ENCODE assay signal across 19 mouse cellular contexts in genomic region chr16:52194866-52195265, GRCm38 (mm10).
"Had no signal": no experiment of that assay in that cellular context is flagged by ENCODE, and none has a peak within 500 bp of the region (broad histone marks: within the 10 kb centered on the region; RNA-seq: fewer than 3 reads in every experiment).

No protein-coding gene starts in this region.

- H3K27ac ChIP-seq: midbrain, embryonic 10.5 days; midbrain, embryonic 12.5 days; neural tube, embryonic 13.5 days; neural tube, embryonic 15.5 days; stomach, embryonic 15.5 days; stomach, postnatal 0 days had no signal

- H3K4me3 ChIP-seq: midbrain, embryonic 10.5 days; midbrain, embryonic 12.5 days; myocyte; neural tube, embryonic 13.5 days; neural tube, embryonic 15.5 days; stomach, embryonic 15.5 days had no signal

- H3K9me3 ChIP-seq: midbrain, embryonic 10.5 days; midbrain, embryonic 12.5 days; neural tube, embryonic 13.5 days; neural tube, embryonic 15.5 days; stomach, embryonic 15.5 days had no signal

- H3K27me3 ChIP-seq: midbrain, embryonic 12.5 days; neural tube, embryonic 13.5 days; neural tube, embryonic 15.5 days; stomach, embryonic 15.5 days had no signal

- H3K4me2 ChIP-seq: lung, embryonic 14.5 days; midbrain, embryonic 12.5 days; neural tube, embryonic 13.5 days; neural tube, embryonic 15.5 days; stomach, embryonic 15.5 days had no signal

- H3K4me1 ChIP-seq: midbrain, embryonic 10.5 days; midbrain, embryonic 12.5 days; neural tube, embryonic 13.5 days; neural tube, embryonic 15.5 days; stomach, embryonic 15.5 days had no signal

- H3K9ac ChIP-seq: lung, embryonic 14.5 days; midbrain, embryonic 12.5 days; neural tube, embryonic 13.5 days; neural tube, embryonic 15.5 days; stomach, embryonic 15.5 days had no signal

- DNase-seq: lung, embryonic 14.5 days; lung, postnatal 10 days; lung, postnatal 4 days; midbrain, embryonic 14.5 days; retina, postnatal 1 day; right cerebral cortex, adult 18-20 months; right cerebral cortex, postnatal 25 days; right cerebral cortex, postnatal 4 days; thymus, adult 2 months; thymus, postnatal 25 days; thymus, postnatal 4 days had no signal

- ATAC-seq: midbrain, embryonic 16.5 days had no signal
